Mouse (Mus musculus) adrenal gland, postnatal 25 days (tissue): ENCODE data around the gene Txndc9. TPM values are rescaled to one million over a fixed set of nuclear protein-coding genes. Genes with fewer than 3 reads are reported as not detected.

Source experiments
- DNase-seq: peaks from one replicate; pipeline ENCODE4 v3.0.0; 2021; ENCODE audit warnings: mixed read lengths
- long read RNA-seq: library from polyadenylated mRNA; stranded (forward); transcript quantifications from one replicate; pipeline ENCODE4 v2.0.0, GENCODE M21; 2021
- total RNA-seq: library from RNA; stranded (reverse); gene quantifications from 2 replicates; pipeline ENCODE4 v1.2.3, GENCODE M21; 2021

Txndc9 gene
- total RNA-seq = 59.9 and 86.4 TPM in 2 replicates
- long read RNA-seq, transcript Txndc9-201 (5 exons, 3,381 nt) = major isoform, 40 of 70 reads
- long read RNA-seq, transcript Txndc9-208 (5 exons, 1,699 nt) = minor isoform, 16 of 70 reads
- long read RNA-seq, partial matches to known transcripts = 6 of 70 reads
- long read RNA-seq, other reads (novel, unspliced or antisense) = 1 of 70 reads

GRCm38 (mm10) chr1:37997867-37998266 lies at the start of gene Txndc9, which contains the start of gene Eif5b:
Gene Txndc9 (minus strand): TSS chr1:37997893.
Gene Eif5b (plus strand): TSS chr1:37998010.
- peak; percentile 96 for DNase-seq

- DNase-seq = no peak
Observed at GRCm38 (mm10) chr1:38038898-38039297, 41.2 kb upstream of the Txndc9 start.

- no peak for DNase-seq
Observed at GRCm38 (mm10) chr1:38037375-38037774, 39.7 kb upstream of the Txndc9 start.

GRCm38 (mm10) chr1:38035521-38035920 lies 37.8 kb upstream of the Txndc9 start:
- DNase-seq = no peak

- DNase-seq = no peak
Observed at GRCm38 (mm10) chr1:38031391-38031790, 33.7 kb upstream of the Txndc9 start.

GRCm38 (mm10) chr1:38027301-38027700 lies 29.6 kb upstream of the Txndc9 start:
- no peak for DNase-seq

GRCm38 (mm10) chr1:38014551-38015203 lies 17.0 kb upstream of the Txndc9 start:
- DNase-seq = no peak

GRCm38 (mm10) chr1:38012509-38012908 lies 14.8 kb upstream of the Txndc9 start:
- no peak for DNase-seq

GRCm38 (mm10) chr1:38012104-38012503 lies 14.4 kb upstream of the Txndc9 start:
- no peak for DNase-seq

- no peak for DNase-seq
Observed at GRCm38 (mm10) chr1:38011647-38012046, 14.0 kb upstream of the Txndc9 start.

- no peak for DNase-seq
Observed at GRCm38 (mm10) chr1:38006741-38007140, 9.0 kb upstream of the Txndc9 start.

GRCm38 (mm10) chr1:38003046-38003445 lies 5.4 kb upstream of the Txndc9 start:
- no peak for DNase-seq

GRCm38 (mm10) chr1:38001956-38002355 lies 4.3 kb upstream of the Txndc9 start:
- DNase-seq = no peak

- no peak for DNase-seq
Observed at GRCm38 (mm10) chr1:38000844-38001243, 3.2 kb upstream of the Txndc9 start.

GRCm38 (mm10) chr1:37999552-37999951 lies 1.9 kb upstream of the Txndc9 start:
- no peak for DNase-seq

- no peak for DNase-seq
Observed at GRCm38 (mm10) chr1:37998371-37999199, 892 bp upstream of the Txndc9 start.

GRCm38 (mm10) chr1:37996877-37997484 lies 712 bp downstream of the Txndc9 start:
- peak; percentile 94 for DNase-seq

GRCm38 (mm10) chr1:37996226-37996625 lies 1.5 kb downstream of the Txndc9 start:
- DNase-seq = no peak

- no peak for DNase-seq
Observed at GRCm38 (mm10) chr1:37987856-37988255, 9.8 kb downstream of the Txndc9 start.

GRCm38 (mm10) chr1:37985764-37986323 lies 11.8 kb downstream of the Txndc9 start:
- DNase-seq = peak; percentile 56

GRCm38 (mm10) chr1:37984326-37984725 lies 13.4 kb downstream of the Txndc9 start:
- DNase-seq = no peak

- DNase-seq = no peak
Observed at GRCm38 (mm10) chr1:37977303-37977702, 20.4 kb downstream of the Txndc9 start.
